Mouse (Mus musculus) cerebellum, adult (tissue): ENCODE results near the gene Npy.

Experiments used
- ATAC-seq: cut with Nextera tagmentation; 2 replicates; pipeline ENCODE4 v1.9.2; 2017; ENCODE audit warnings: mild to moderate bottlenecking, moderate library complexity, mixed read lengths; ENCODE audit not compliant: insufficient number of reproducible peaks, low FRiP score, low TSS enrichment

The Npy gene

DNA sequence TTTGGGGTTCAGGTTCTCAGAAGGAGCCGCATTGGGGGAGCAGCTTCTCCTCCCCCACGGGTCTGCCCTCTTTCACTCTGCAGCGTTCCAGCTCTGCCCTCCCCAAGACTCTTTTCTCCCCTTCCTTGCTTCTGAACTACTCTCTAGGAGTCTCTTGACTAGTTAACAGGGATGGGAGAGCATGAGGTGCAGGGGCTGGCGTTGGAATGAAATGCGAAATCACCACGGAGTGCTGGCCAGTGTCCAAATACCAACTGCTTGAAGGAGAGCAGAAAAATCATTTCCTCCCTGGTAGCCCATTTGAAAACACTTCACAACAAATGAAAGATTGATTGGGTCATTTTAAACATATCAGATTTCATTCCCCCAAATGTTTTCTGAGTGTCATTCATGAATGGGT lies 53.3 kb downstream of the Npy start:
- ATAC-seq = no peak
